Mouse (Mus musculus) forelimb bud, embryonic 11.5 days (tissue): Measurements from ENCODE around the gene Napsa.

ENCODE experiments used
- DNase-seq: peaks from one replicate; pipeline ENCODE4 v3.0.0-alpha.2; 2012; ENCODE audit warnings: low read depth, low spot score

The Napsa gene

DNA sequence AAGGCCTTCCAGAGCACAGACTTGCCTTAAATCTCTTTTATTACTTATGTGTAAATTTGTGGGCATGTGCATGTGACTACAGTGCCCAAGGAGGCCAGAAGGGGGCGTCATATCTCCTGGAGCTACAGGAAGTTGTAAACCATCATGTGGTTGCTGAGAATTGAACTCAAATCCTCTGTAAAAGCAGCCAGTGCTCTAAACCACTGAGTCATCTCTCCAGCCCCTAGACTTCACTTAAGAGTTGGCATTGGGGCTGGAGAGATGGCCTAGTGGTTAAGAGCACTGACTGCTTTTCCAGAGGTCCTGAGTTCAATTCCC is 53.8 kb downstream of the Napsa start:
- DNase-seq = no peak

GRCm38 (mm10) chr7:44626966-44627365 is 54.8 kb downstream of the Napsa start:
- DNase-seq = no peak

GRCm38 (mm10) chr7:44628402-44629034 is 56.3 kb downstream of the Napsa start:
- DNase-seq = no peak

DNA sequence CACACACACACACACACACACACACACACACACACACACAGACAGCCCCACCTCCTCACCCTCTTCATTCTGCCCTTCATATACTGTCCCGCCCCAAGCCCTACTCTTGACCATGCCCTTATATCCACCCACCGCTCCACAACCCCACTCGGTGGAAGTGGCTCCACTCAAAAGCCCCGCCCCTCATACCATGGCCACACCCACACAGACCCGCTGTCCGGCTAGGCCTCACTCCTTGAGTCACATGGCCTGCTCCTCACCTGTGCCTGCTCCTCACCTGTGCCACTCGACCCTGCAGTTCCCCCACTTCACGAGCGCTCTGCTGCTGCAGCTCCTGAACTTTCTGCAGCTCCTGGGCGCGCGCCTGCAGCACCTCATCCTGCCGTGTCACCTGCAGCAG is 58.3 kb downstream of the Napsa start:
- no peak for DNase-seq

- no peak for DNase-seq
These were observed 60.5 kb downstream of the Napsa start for GRCm38 (mm10) chr7:44632676-44633075.

- no peak for DNase-seq
These were observed 61.2 kb downstream of the Napsa start for GRCm38 (mm10) chr7:44633407-44633806.
